In genomic region chr7:114453300-114453990, GRCm38 (mm10) we compare ENCODE assay signal across 18 mouse cellular contexts. TPM values are rescaled to one million over a fixed set of nuclear protein-coding genes. Genes with fewer than 3 reads are reported as not detected.
DNase-seq lines count a peak whose midpoint lies in the region; ATAC-seq and TF ChIP-seq lines count a peak whose summit lies in the region.
"Had no signal": no experiment of that assay in that cellular context is flagged by ENCODE, and none has a peak within 500 bp of the region (broad histone marks: within the 10 kb centered on the region; RNA-seq: fewer than 3 reads in every experiment).

No protein-coding gene starts in this region.

- H3K79me2 ChIP-seq in CH12.LX (replicated peaks; ENCODE audit: control insufficient read depth, extremely low read depth, insufficient read depth, poor library complexity, severe bottlenecking), result peaks cover 41% of the 10 kb centered on the region

- peaks cover 0 to 6% of the 10 kb centered on the region in 2 experiments for H3K36me3 ChIP-seq in CH12.LX (replicated peaks in 1 of 2; ENCODE audit: control insufficient read depth in 1 of 2, insufficient read depth in 1 of 2, low read length in 1 of 2)
- H3K36me3 ChIP-seq in megakaryocyte, embryonic 14.5 days (replicated peaks; ENCODE audit: low read length), result no peaks in the 10 kb centered on the region
- H3K36me3 ChIP-seq: intestine, embryonic 15.5 days; limb, embryonic 15.5 days had no signal

- no peaks in the 10 kb centered on the region for H3K27me3 ChIP-seq in CH12.LX (replicated peaks)
- no peaks in the 10 kb centered on the region for H3K27me3 ChIP-seq in megakaryocyte, embryonic 14.5 days (replicated peaks)
- H3K27me3 ChIP-seq: intestine, embryonic 15.5 days; limb, embryonic 15.5 days had no signal

- peak; percentile 93 for ATAC-seq in common myeloid progenitor, adult 5-6 weeks (replicated peaks; ENCODE audit: low read depth, poor library complexity, severe bottlenecking)
- ATAC-seq: intestine, embryonic 15.5 days had no signal

- H3K4me1 ChIP-seq in CH12.LX (ENCODE audit: control insufficient read depth in 1 of 2, insufficient read depth in 2 of 2), result peaks cover 6 to 36% of the 10 kb centered on the region in 2 experiments; a peak in 3 of 4 replicates
- H3K4me1 ChIP-seq in megakaryocyte, embryonic 14.5 days, result peaks cover 15% of the 10 kb centered on the region; the same call in 1 of the 2 replicates
- H3K4me1 ChIP-seq: intestine, embryonic 15.5 days; limb, embryonic 15.5 days had no signal

- DNase-seq in B cell, adult 2 months, result peak; percentile 64
- DNase-seq in CH12.LX (ENCODE audit: extremely low read depth) (peak; percentile 42), adipocyte (ENCODE audit: low spot score) (no peak)
- no peak for DNase-seq in retina, embryonic 14.5 days (ENCODE audit: low spot score)
- DNase-seq in cerebellum, postnatal 10 days, result no peak
- DNase-seq in adrenal gland, postnatal 10 days, result no peak
- DNase-seq: cerebellum, adult 2 months; embryo, embryonic 11 days; heart, adult 18-20 months; heart, postnatal 4 days; kidney, postnatal 36 days; layer of hippocampus, postnatal 36 days; retina, postnatal 1 day had no signal

- H3K4me2 ChIP-seq in CH12.LX (ENCODE audit: insufficient read depth, low read depth, poor library complexity, severe bottlenecking), result peak overlapping the region; percentile 75
- H3K4me2 ChIP-seq: intestine, embryonic 15.5 days; limb, embryonic 15.5 days; midbrain, embryonic 11.5 days had no signal

- peak overlapping the region; percentile 64 for H3K27ac ChIP-seq in CH12.LX (ENCODE audit: insufficient read depth, low read depth)
- H3K27ac ChIP-seq: intestine, embryonic 15.5 days; limb, embryonic 15.5 days had no signal

- H3K9ac ChIP-seq in CH12.LX (ENCODE audit: insufficient read depth, low read depth), result peak overlapping the region; percentile 9; the same call in 1 of the 2 replicates
- H3K9ac ChIP-seq: intestine, embryonic 15.5 days; limb, embryonic 15.5 days had no signal

- in situ Hi-C loops in CH12.LX (cut with MboI; ENCODE audit: low pct_ligation_motif_present, low pct_unique_long_range_greater_than_20kb, low sequenced_read_pairs), result no loop called here

- peak in 1 of 2 experiments; percentile 35; a peak in 2 of 4 replicates for TF ChIP-seq CTCF in CH12.LX (conservative IDR thresholded peaks at IDR 0.05 in 1 of 2, IDR thresholded peaks at IDR 0.05 in 1 of 2; ENCODE audit: low read depth in 2 of 2, low read length in 2 of 2)

- dilution Hi-C loops in CH12.LX (cut with MboI; ENCODE audit: extremely low pct_ligation_motif_present, extremely low pct_unique_long_range_greater_than_20kb, low sequenced_read_pairs), result no loop called here

- no peaks in the 10 kb centered on the region for H3K9me3 ChIP-seq in CH12.LX (replicated peaks; ENCODE audit: low read length)
- no peaks in the 10 kb centered on the region for H3K9me3 ChIP-seq in megakaryocyte, embryonic 14.5 days
- H3K9me3 ChIP-seq: intestine, embryonic 15.5 days; limb, embryonic 15.5 days had no signal

- TF ChIP-seq RAD21 in CH12.LX (IDR thresholded peaks at IDR 0.05; ENCODE audit: low read depth, low read length), result peak; percentile 24

- peak; percentile 68 for TF ChIP-seq EP300 in CH12.LX (IDR thresholded peaks at IDR 0.05; ENCODE audit: low read length)

- no peak for TF ChIP-seq POLR2A in CH12.LX (IDR thresholded peaks at IDR 0.05; ENCODE audit: low read depth, low read length)

- no peak overlapping the region for H3K4me3 ChIP-seq in CH12.LX (replicated peaks in 1 of 3; ENCODE audit: low read depth in 2 of 3, low read length in 2 of 3, poor library complexity in 1 of 3)
- H3K4me3 ChIP-seq in megakaryocyte, embryonic 14.5 days (replicated peaks), result peak overlapping the region; percentile 73
- H3K4me3 ChIP-seq: intestine, embryonic 15.5 days; limb, embryonic 15.5 days had no signal

TF ChIP-seq in CH12.LX, 34 proteins besides CTCF, POLR2A, EP300 and RAD21:
- TF ChIP-seq POLR2AphosphoS2 (IDR thresholded peaks at IDR 0.05; ENCODE audit: low read depth, low read length) (no peak), MAFK (IDR thresholded peaks at IDR 0.05; ENCODE audit: insufficient replicate concordance, low read length) (peak; percentile 79), HCFC1 (IDR thresholded peaks at IDR 0.05; ENCODE audit: low read depth, low read length) (0 out of 2 replicates have a peak, but pooled peaks have one; percentile 23), MEF2A (IDR thresholded peaks at IDR 0.05; ENCODE audit: borderline replicate concordance, low read depth, low read length) (peak; percentile 50; the same call in 1 of the 2 replicates), TBP (conservative IDR thresholded peaks at IDR 0.05; ENCODE audit: low read depth, low read length) (no peak), PAX5 (IDR thresholded peaks at IDR 0.05; ENCODE audit: low read length) (no peak), MYC (IDR thresholded peaks at IDR 0.05; ENCODE audit: low read depth, low read length) (peak; percentile 35; the same call in 1 of the 2 replicates), BHLHE40 (IDR thresholded peaks at IDR 0.05; ENCODE audit: low read depth, low read length) (peak; percentile 62), ETS1 (conservative IDR thresholded peaks at IDR 0.05; ENCODE audit: low read depth, low read length) (0 out of 2 replicates have a peak, but pooled peaks have one; percentile 35), MAZ (IDR thresholded peaks at IDR 0.05; ENCODE audit: low read depth, low read length) (0 out of 2 replicates have a peak, but pooled peaks have one; percentile 34), USF2 (conservative IDR thresholded peaks at IDR 0.05; ENCODE audit: low read depth, low read length) (no peak), E2F4 (IDR thresholded peaks at IDR 0.05; ENCODE audit: insufficient replicate concordance, low read depth, low read length) (0 out of 2 replicates have a peak, but pooled peaks have one; percentile 16), SMC3 (IDR thresholded peaks at IDR 0.05; ENCODE audit: low read depth, low read length) (peak; percentile 35), TCF12 (IDR thresholded peaks at IDR 0.05; ENCODE audit: low read depth, low read length) (peak; percentile 53; the same call in 1 of the 2 replicates), IRF4 (IDR thresholded peaks at IDR 0.05; ENCODE audit: low read depth, low read length) (peak; percentile 75), ZKSCAN1 (IDR thresholded peaks at IDR 0.05; ENCODE audit: borderline replicate concordance, low read depth, low read length) (no peak), MXI1 (IDR thresholded peaks at IDR 0.05; ENCODE audit: low read depth, low read length) (peak; percentile 57), JUN (IDR thresholded peaks at IDR 0.05; ENCODE audit: insufficient read depth, low read depth, low read length) (no peak), NELFE (IDR thresholded peaks at IDR 0.05; ENCODE audit: low read depth, low read length) (no peak), ELF1 (IDR thresholded peaks at IDR 0.05; ENCODE audit: low read depth, low read length) (no peak), RCOR1 (conservative IDR thresholded peaks at IDR 0.05; ENCODE audit: low read depth, low read length) (peak; percentile 72), SIN3A (IDR thresholded peaks at IDR 0.05; ENCODE audit: low read length) (peak; percentile 56; the same call in 1 of the 2 replicates), ZNF384 (IDR thresholded peaks at IDR 0.05; ENCODE audit: low read depth, low read length) (no peak), MAX (IDR thresholded peaks at IDR 0.05; ENCODE audit: low read length) (peak; percentile 23; the same call in 1 of the 2 replicates), CHD1 (IDR thresholded peaks at IDR 0.05; ENCODE audit: low read depth, low read length) (no peak)
TF ChIP-seq in CH12.LX: peak in this region for 15.

RNA-seq across cellular contexts. Expression of gene Pde3b, which starts 38.4 kb away (rescaled TPM):
- total RNA-seq in CH12.LX (2012; rRNA removed), result 24.1 and 26.0 TPM in 2 replicates
- total RNA-seq in CH12.LX (2014; rRNA removed), result 40.0 and 40.8 TPM in 2 replicates
- 14.1 and 17.9 TPM in 2 replicates for polyA plus RNA-seq in CH12.LX (2012; ENCODE audit: insufficient read length, low read depth)
- 19.7 and 24.1 TPM in 2 replicates for total RNA-seq in common myeloid progenitor, adult 5-6 weeks (2017)
- 0.32 and 0.45 TPM in 2 replicates for polyA plus RNA-seq in megakaryocyte, embryonic 14.5 days (2012; ENCODE audit: insufficient read depth, low replicate concordance)
- total RNA-seq in adrenal gland, postnatal 10 days (2021), result 10 to 100 TPM; 41.6 to 55.3 TPM

Comparison
In these comparisons a context has a peak if more than half of its experiments do, and no peak if none do; other contexts are left out.
1. DNase-seq: peak in B cell, adult 2 months (2 of 2) and CH12.LX (single experiment); none in retina, embryonic 14.5 days (single experiment), adipocyte (single experiment), cerebellum, postnatal 10 days (0 of 2) and adrenal gland, postnatal 10 days (single experiment).